Mouse (Mus musculus) megakaryocyte progenitor cell, adult 5-6 weeks (primary cell): ENCODE data around the gene Cda. TPM values are rescaled to one million over a fixed set of nuclear protein-coding genes. Genes with fewer than 3 reads are reported as not detected.

Experiments used
- ATAC-seq: replicated peaks from 2 replicates; pipeline ENCODE4 v1.8.0; 2016; ENCODE audit warnings: mild to moderate bottlenecking, moderate TSS enrichment, inconsistent platforms; ENCODE audit not compliant: poor library complexity
- total RNA-seq, 2 experiments: library from RNA; stranded (forward) in 1 of 2; stranded (reverse) in 1 of 2; fragments of 157-497, 149-512 nt in 1 of 2; fragments of 200-1000 nt in 1 of 2; gene quantifications; 2 replicates each; pipeline versions ENCODE4 v1.2.3 to v1.2.4; 2015 to 2017

Gene Cda
- total RNA-seq, 2 experiments from 2014 or later = 0.39 TPM; not detected in 1

- peak; percentile 20; the same call in 1 of the 2 replicates for ATAC-seq
Measured at GRCm38 (mm10) chr4:138368498-138369260, 887 bp upstream of the Cda start.

- ATAC-seq = no peak
Measured at GRCm38 (mm10) chr4:138366561-138366960, 1.2 kb downstream of the Cda start.

- no peak for ATAC-seq
Measured at GRCm38 (mm10) chr4:138363511-138363910, 4.3 kb downstream of the Cda start.

GRCm38 (mm10) chr4:138362883-138363282, 4.9 kb downstream of the Cda start:
- no peak for ATAC-seq

GRCm38 (mm10) chr4:138361370-138361821, 6.4 kb downstream of the Cda start:
- no peak for ATAC-seq

GRCm38 (mm10) chr4:138358176-138358575, 9.6 kb downstream of the Cda start:
- no peak for ATAC-seq

- no peak for ATAC-seq
Measured at GRCm38 (mm10) chr4:138356551-138356950, 11.2 kb downstream of the Cda start.

- ATAC-seq = no peak
Measured at GRCm38 (mm10) chr4:138356141-138356540, 11.7 kb downstream of the Cda start.

GRCm38 (mm10) chr4:138355496-138355895, 12.3 kb downstream of the Cda start:
- ATAC-seq = no peak

- no peak for ATAC-seq
Measured at GRCm38 (mm10) chr4:138353438-138354171, 14.2 kb downstream of the Cda start.

- ATAC-seq = no peak
Measured at GRCm38 (mm10) chr4:138352692-138353091, 15.1 kb downstream of the Cda start.

- no peak for ATAC-seq
Measured at GRCm38 (mm10) chr4:138351821-138352220, 16.0 kb downstream of the Cda start.

- ATAC-seq = no peak
Measured at GRCm38 (mm10) chr4:138348716-138349115, 19.1 kb downstream of the Cda start.

GRCm38 (mm10) chr4:138347280-138347679, 20.5 kb downstream of the Cda start:
- no peak for ATAC-seq

GRCm38 (mm10) chr4:138344891-138345545, 22.8 kb downstream of the Cda start:
- 0 out of 2 replicates have a peak, but pooled peaks have one; percentile 17 for ATAC-seq

GRCm38 (mm10) chr4:138343341-138343837, 24.4 kb downstream of the Cda start:
- no peak for ATAC-seq

- no peak for ATAC-seq
Measured at GRCm38 (mm10) chr4:138342778-138343177, 25.0 kb downstream of the Cda start.

- no peak for ATAC-seq
Measured at GRCm38 (mm10) chr4:138342048-138342447, 25.7 kb downstream of the Cda start.

- ATAC-seq = no peak
Measured at GRCm38 (mm10) chr4:138341393-138341792, 26.4 kb downstream of the Cda start.

GRCm38 (mm10) chr4:138339963-138340362, 27.8 kb downstream of the Cda start:
- ATAC-seq = peak; percentile 69

GRCm38 (mm10) chr4:138337341-138337740, 30.5 kb downstream of the Cda start:
- no peak for ATAC-seq
